Mouse (Mus musculus): Measurements from ENCODE around the gene Lama1. TPM values are rescaled to one million over a fixed set of nuclear protein-coding genes. Genes with fewer than 3 reads are reported as not detected.
"Not testable (repeated sequence)": the region's sequence is repeated elsewhere in the genome, so short reads cannot be mapped to it uniquely, and the experiment has no call there.

The Lama1 gene
- total RNA-seq, 2 experiments from 2014 or later, result 4.3 to 5.2 TPM

DNA sequence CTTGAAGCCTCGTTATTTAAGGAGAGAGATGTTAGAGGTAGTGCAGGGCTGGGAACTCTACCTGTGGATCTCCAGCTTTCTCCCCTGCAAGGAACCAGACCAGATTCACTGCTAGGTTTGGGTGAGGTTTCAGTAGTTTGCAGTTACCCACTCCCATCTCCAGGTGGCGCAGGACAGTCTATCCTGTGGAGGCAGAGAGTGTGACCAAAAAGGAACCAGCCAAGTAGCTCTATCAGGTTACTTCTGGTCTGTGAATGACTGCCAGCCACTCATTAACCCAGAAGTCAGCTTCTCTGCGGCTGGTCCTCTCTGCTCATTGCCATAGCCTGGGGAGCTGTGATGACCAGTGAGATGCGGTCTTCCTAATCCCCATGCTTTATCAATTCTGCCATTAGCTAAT, 82.8 kb downstream of the Lama1 start:
- DNase-seq (ENCODE audit: extremely low spot score in 1 of 2, low spot score in 2 of 2), result no peak
- Histone ChIP-seq H3K4me3 (no peak overlapping the region), H3K27ac (no peak overlapping the region)
- intact Hi-C loops (cut with DNase I), result loop anchor here (5.0 kb wide), 1 partner anchor 128 kb away; no protein-coding TSS in a partner anchor
- peak; percentile 40 for TF ChIP-seq CTCF (IDR thresholded peaks at IDR 0.05)

DNA sequence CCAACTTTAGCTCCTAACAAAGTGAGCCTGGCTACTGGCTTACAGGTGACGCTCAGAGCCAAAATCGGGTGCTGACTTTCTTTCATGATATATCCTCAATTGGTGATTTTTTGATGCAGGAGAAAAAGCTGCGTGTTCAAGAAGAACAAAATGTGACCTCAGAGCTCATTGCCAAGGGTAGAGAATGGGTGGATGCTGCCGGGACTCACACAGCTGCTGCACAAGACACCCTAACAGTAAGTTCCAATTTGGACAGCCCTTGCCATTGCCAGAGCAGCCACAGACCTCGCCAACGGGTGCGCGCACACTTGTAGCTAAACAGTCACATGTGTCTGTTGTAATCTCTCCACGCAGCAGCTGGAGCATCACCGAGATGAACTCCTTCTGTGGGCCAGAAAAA, 94.0 kb downstream of the Lama1 start:
- TF ChIP-seq CTCF (IDR thresholded peaks at IDR 0.05), result no peak
- Histone ChIP-seq H3K27ac (no peak overlapping the region), H3K4me3 (no peak overlapping the region)
- intact Hi-C loops (cut with DNase I), result no loop called here
- DNase-seq (ENCODE audit: extremely low spot score in 1 of 2, low spot score in 2 of 2), result no peak

DNA sequence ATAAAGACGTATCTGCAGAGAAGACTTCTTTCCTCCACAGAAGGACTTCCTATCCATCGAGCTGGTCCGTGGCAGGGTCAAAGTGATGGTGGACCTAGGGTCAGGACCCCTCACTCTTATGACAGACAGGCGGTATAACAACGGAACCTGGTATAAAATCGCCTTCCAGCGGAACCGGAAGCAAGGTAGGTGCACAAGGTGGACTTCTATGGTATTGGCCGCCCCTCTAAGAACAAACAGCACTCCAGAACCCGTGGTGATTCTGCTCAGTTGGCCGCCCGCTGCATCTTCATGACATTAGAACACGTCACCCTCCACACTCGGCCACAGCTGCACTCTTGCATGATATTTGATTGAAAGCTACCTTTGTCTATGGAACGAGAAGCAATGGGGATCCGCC, 112.1 kb downstream of the Lama1 start:
- intact Hi-C loops (cut with DNase I), result no loop called here
- Histone ChIP-seq H3K27ac (no peak overlapping the region), H3K4me3 (no peak overlapping the region)
- TF ChIP-seq CTCF (IDR thresholded peaks at IDR 0.05), result no peak
- DNase-seq (ENCODE audit: extremely low spot score in 1 of 2, low spot score in 2 of 2), result no peak

DNA sequence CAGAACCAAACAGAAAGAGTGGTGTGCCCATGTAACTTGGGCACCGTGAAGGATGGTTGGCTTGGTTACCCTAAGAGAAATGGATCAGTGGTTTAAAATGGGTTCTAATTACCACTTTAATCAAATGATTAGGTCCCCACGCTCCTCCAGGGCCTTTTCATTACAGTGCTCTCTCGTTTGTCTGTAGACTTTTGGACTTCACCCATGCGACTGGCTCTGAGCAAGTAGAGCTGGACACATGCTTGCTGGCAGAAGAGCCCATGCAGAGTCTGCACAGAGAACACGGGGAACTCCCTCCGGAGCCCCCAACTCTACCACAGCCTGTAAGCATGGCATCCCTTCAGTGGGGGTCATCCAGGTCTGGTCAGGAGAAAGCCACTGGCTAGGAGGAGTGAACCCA, 116.6 kb downstream of the Lama1 start:
- intact Hi-C loops (cut with DNase I), result no loop called here
- DNase-seq (ENCODE audit: extremely low spot score in 1 of 2, low spot score in 2 of 2), result no peak
- H3K27ac ChIP-seq, result no peak overlapping the region
- H3K4me3 ChIP-seq, result no peak overlapping the region
- no peak for TF ChIP-seq CTCF (IDR thresholded peaks at IDR 0.05)

DNA sequence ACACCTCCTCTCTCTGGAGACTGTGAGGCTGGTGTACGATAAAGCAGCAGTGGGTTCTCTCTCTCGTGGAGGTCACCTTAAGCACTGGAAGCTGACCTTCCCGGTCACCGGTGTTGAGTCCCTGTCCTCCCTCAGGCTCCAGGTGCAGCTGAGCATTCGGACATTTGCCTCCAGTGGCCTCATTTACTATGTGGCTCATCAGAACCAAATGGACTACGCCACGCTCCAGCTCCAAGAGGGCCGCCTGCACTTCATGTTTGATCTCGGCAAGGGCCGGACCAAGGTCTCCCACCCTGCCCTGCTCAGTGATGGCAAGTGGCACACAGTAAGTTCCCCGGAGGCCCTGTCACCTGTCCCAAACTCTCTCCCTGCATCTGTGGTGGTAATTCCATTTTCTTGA, 118.7 kb downstream of the Lama1 start:
- no peak overlapping the region for H3K4me3 ChIP-seq
- intact Hi-C loops (cut with DNase I), result no loop called here
- no peak for DNase-seq (ENCODE audit: extremely low spot score in 1 of 2, low spot score in 2 of 2)
- H3K27ac ChIP-seq, result no peak overlapping the region
- TF ChIP-seq CTCF (IDR thresholded peaks at IDR 0.05), result no peak

DNA sequence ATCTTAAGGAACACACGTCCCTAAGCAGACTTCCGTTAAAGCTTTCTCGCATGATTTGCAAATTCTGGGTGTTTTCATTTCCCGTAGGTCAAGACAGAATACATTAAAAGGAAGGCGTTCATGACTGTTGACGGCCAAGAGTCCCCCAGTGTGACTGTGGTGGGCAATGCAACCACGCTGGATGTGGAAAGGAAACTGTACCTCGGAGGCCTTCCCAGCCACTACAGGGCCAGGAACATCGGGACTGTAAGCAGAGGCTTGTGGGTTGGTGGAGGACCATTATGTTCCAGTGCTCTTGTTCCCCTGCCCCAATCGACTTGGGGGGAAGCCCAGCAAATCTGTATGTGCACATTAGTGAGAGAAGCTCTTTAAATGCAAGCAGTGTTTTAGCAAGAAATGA, 119.9 kb downstream of the Lama1 start:
- intact Hi-C loops (cut with DNase I), result no loop called here
- DNase-seq (ENCODE audit: extremely low spot score in 1 of 2, low spot score in 2 of 2), result no peak
- Histone ChIP-seq H3K4me3 (no peak overlapping the region), H3K27ac (no peak overlapping the region)
- TF ChIP-seq CTCF (IDR thresholded peaks at IDR 0.05), result no peak

DNA sequence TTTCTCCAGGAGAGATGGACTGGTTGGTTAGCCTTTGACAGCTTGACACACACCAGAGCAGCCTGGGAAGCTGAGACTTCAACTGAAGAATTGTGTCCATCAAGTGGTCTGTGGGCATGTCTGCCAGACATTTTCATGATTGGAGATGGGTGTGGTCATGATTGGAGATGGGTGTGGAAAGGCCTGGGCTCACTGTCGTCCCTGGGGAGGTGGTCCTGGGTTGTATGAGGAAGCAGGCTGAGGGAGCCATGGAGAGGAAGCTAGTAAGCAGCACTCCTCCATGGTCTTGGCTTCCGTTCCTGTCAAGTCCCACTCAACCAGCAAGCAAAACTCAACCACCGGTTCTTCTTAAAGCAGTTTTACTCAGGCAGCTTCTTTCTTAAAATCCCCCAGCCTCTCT, 130.4 kb downstream of the Lama1 start:
- no peak for DNase-seq (ENCODE audit: extremely low spot score in 1 of 2, low spot score in 2 of 2)
- H3K27ac ChIP-seq, result no peak overlapping the region
- TF ChIP-seq CTCF (IDR thresholded peaks at IDR 0.05), result no peak
- H3K4me3 ChIP-seq, result no peak overlapping the region
- intact Hi-C loops (cut with DNase I), result no loop called here

DNA sequence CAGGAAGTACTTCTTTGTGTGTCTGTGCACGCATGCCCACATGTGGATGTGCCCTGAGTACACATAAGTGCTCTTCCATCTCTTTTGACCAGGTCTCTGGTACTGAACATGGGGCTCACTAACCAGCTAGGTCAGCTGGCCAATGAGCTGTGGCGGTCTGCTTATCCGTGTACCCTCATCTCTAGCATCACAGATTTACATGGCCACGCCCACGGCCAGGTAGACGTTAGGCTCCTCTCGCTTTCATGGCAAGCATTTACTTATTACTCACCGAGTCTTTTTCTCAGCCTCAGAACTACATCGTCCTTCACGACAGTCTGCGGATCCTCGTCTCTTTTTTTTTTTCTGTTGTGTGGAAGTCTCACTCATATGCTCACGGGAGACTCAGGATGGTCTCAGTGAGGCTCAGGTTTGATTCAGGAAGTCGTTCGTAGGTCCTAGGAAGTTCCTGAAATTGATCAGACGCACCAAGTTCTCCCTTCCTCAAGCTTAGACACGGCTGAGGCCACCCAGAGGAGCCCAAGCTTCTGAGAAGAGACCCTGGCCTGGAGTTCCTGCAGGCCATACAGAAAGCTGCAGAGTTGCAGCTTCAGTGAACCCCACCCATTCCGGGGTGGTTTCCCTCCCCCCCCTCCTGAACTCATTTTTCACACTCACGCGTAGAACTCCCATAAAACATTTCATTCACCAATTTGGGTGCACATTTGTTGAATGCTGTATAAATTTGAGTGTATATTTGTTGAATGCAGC, 139.3 kb downstream of the Lama1 start:
- no peak overlapping the region for H3K4me3 ChIP-seq
- no peak for DNase-seq (ENCODE audit: extremely low spot score in 1 of 2, low spot score in 2 of 2)
- no peak overlapping the region for H3K27ac ChIP-seq
- TF ChIP-seq CTCF (IDR thresholded peaks at IDR 0.05), result no peak
- intact Hi-C loops (cut with DNase I), result no loop called here

DNA sequence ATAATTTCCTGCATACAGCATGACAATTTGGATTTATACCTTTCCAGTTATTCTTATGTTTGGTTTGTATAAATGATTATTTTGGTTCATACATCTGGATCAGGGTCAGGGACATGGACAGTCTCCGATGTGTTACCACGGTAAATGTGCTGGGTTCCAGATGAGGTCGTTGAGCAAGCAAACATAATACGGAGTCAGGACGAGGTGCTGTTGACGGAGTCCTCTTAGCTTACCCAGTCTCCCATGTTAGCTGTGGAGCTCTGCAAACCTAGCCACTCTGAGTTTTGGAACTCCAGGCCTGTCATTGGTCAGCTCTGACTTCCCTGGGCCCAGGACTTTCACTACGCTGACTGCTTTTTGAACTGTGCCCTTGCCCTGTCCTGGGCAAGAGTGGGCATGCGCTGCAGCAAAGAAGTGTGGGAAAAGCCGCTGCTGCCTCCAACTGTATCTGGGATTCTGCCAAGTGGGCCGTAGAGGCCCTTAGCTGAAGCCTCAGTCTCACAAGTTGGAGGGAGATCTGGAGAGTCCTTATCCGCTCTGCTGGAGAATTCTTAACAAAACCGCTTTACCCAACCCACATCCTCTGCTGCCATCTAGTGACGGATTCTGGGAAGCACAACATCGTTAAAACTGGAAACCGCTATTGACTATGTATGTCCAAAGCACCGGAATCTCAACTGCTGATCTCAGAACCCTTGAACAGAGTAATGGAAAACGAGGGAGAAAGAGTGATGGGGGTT, 140.5 kb downstream of the Lama1 start:
- peak; percentile 89 for TF ChIP-seq CTCF (IDR thresholded peaks at IDR 0.05)
- intact Hi-C loops (cut with DNase I), result loop anchor here (1.0 kb wide), 2 partner anchors 186 to 1259 kb away; no protein-coding TSS in a partner anchor

DNA sequence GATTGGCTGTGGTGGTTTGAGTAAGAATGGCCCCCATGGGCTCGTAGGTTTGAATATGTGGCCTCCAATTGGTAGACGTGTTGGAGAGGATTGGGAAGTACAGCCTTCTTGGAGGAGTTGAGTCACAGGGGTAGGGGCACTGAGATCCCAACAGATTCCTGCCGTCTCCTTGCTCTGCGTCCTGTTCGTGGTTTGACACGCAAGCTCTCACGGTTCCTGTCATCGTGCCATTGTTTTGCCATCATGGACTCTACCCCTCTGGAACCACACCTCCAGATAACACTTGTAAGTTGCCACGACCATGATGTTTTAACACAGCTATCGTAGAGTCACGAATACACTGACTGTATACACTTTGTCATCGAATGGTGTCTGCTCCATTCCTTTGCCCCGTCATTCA, 141.9 kb downstream of the Lama1 start:
- TF ChIP-seq CTCF (IDR thresholded peaks at IDR 0.05), result no peak
- Histone ChIP-seq H3K4me3 (no peak overlapping the region), H3K27ac (no peak overlapping the region)
- intact Hi-C loops (cut with DNase I), result no loop called here
- no peak for DNase-seq (ENCODE audit: extremely low spot score in 1 of 2, low spot score in 2 of 2)

More for the DNA sequence above, 140.5 kb downstream of the Lama1 start:
- Histone ChIP-seq H3K4me3 (no peak overlapping the region), H3K27ac (no peak overlapping the region)
- peak; percentile 77 to 82 for DNase-seq (ENCODE audit: extremely low spot score in 1 of 2, low spot score in 2 of 2)

DNA sequence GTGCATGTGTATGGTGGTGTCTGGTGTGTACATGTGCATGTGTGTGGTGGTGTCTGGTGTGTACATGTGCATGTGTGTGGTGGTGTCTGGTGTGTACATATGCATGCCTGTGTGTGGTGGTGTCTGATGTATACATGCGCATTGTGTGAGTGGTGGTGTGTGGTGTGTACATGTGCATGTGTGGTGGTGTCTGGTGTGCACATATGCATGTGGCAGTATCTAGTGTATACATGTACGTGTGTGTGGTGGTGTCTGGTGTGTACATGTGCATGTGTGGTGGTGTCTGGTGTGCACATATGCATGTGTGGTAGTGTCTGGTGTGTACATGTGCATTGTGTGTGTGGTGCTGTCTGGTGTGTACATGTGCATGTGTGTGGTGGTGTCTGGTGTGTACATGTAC, 144.4 kb downstream of the Lama1 start:
- intact Hi-C loops (cut with DNase I); DNase-seq (ENCODE audit: extremely low spot score in 1 of 2, low spot score in 2 of 2); H3K27ac ChIP-seq; H3K4me3 ChIP-seq: not testable (repeated sequence)

DNA sequence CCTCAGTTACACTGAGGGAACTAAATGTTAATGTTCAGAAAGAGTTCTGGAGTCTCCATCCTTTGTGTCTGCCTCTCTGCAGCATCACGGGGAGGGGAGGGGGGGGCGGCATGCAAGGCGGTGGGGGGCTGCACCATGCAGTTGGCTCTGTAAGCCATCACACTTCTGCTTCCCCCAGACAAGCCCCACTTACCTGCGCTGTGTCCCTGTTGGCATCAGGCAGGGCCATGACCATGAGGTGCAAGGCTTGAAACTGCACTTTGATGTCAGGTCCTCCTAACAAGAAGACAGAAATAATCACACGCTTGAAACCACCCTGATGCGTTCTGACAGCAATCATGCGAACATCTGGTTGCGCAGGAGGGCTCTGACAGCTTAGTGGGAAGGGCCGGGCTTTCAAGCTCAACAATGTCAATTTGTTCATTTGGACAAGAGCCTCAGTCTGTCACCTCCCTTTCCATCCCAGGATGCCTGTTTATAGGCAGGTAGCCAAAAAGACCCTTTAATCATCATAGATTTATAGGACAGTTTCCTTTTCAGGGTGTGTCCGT, 164.1 kb downstream of the Lama1 start:
- TF ChIP-seq CTCF (IDR thresholded peaks at IDR 0.05), result no peak
- Histone ChIP-seq H3K27ac (no peak overlapping the region), H3K4me3 (no peak overlapping the region)
- DNase-seq (ENCODE audit: extremely low spot score in 1 of 2, low spot score in 2 of 2), result no peak
- intact Hi-C loops (cut with DNase I), result loop anchor here (2.0 to 5.0 kb wide), 2 partner anchors 1008 to 1246 kb away; no protein-coding TSS in a partner anchor
